Mouse (Mus musculus): Measurements from ENCODE around the gene Stard13.
A peak's percentile ranks its signal among the peaks of the same experiment; 100 is the strongest.

Stard13 gene

DNA sequence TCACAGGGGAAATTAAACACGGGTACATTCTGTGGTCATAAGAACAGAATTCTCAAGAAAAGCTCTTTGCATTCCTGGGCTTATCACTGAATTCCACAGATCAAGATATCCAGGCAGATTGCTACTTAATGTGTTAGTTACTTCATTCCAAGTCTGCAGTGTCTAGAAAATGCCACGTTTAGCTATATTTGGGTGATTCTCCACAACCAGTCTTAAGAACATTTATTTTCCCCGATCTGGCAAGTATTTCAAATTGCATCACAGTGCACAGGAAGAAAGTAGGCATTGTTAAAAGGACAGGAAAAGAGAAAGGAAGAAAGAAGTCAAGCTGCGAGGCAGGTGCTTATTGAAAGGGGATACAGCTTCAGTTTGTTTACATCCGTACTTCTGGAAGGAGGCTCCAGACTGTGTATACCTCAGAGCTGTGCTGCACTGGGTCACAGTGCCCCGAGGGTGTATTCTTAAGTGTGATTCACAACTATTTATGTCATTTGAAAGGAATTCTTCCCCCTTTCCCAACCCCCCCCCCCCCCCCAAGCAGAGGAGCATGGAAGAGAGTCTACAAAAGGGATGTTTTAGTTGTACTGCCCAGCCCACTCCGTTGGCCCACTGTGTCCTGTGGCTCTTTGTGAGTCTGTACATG is 179.4 kb downstream of the Stard13 start:
- no peak for DNase-seq

DNA sequence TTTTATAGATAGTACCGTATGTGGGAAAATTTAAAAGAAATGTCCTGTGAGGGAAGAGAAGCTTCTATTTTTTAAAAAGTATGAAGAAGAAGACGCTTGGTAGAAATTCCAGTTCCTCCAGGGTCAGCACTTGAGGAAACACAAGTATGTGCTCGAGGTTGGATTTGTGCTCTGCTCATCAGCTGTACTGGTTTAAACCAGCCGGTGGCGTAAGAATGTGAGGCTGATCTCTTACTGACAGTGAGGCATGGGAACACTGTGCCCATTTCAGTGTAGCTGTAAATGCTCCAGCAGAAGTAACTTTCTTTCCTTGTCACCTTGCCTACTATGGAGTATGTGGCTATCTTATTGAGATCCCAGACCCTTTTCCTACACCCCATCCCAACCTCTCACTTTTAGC is 180.4 kb downstream of the Stard13 start:
- no peak for DNase-seq

DNA sequence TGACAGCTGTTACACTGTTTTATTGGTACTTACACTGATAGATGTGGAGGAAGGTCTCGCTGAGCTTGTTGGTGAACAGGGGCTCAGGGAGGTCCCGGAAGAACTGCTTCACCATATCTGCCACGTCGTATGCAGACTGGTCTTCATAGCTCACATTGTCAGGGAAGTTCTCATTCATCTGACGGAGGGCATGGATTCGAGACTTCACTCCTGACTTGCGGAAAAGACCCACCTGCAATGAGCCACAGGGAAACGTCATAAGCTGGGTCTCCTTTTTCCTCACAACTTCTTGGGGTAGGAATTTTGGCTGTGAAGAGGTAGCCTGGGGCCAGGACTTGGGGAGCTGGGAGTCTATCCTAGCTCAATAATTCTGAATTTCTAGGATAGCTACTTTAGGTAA is 181.3 kb downstream of the Stard13 start:
- DNase-seq = no peak

DNA sequence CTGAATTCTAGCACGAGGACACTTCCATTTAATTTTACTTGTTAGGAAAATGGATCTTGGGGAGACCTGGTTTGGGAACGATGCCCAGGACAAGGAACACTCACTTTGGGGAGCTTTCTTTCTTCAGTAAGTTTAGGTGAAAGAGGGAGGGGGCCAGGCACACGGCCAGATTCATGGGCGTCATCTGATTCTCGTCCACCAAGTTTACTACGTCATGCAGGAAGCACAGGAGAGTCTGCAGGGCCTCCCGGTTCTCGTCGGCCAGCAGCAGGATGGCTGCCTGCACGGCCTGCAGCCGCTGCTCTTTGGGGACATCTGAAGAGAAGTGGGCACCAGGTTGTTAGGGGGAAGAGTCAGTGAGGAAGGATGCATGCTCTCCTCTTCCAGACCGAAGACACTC is 186.1 kb downstream of the Stard13 start:
- DNase-seq = no peak

DNA sequence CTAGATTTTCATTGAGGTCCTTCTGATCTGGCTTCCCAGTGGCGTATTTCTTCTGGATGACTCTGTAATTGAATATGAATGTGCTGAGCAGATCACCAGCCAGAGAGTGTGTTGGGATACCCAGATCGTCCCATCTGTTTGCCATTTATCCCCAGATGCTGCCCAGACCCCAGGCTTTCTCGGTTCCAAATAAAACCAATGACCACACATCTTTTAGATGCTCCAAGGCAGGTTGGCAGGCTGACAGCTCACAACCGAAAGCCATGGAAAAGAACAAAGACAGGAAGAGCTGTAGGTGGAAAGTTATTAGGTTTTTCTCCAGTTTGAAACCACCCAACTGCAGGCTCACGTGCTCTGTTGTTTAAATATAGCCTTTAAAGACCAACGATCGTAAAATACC is 186.7 kb downstream of the Stard13 start:
- peak; percentile 33 for DNase-seq

DNA sequence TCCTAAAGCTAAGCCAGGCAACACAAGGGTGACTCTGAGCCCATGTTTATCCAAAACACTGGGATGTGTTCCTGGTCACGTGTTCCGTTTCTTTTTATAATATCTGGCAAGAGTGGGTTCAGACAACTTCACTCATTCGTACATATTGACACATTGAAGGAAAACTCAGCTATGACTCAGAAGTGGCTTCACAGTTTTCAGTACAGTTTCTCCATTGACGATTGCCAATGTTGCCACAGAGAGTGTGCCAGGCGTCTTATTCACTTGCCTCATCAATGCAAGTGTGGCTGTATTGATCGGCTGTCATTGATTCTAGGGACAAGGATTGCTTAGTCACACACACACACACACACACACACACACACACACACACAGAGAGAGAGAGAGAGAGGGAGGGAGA is 187.5 kb downstream of the Stard13 start:
- DNase-seq = no peak

DNA sequence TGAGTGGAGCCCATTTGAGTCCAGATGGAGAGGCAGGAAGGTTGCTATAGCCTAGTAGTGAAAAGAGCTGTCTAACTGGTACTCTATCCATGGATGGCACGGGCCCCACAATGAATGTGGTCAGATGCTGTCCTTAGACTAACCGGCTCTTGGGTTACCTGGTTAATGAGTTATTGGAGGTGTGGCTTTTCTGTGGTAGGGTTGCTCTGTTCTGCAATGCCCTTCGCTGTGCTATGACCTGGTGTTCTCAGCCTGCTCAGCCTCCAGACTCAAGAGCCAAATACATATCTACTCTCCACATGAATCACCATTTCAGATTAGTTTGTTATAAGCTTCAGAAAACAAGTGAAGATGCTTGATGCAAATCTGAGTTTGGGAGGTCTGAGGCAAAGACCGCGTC is 190.7 kb downstream of the Stard13 start:
- DNase-seq = peak; percentile 89

DNA sequence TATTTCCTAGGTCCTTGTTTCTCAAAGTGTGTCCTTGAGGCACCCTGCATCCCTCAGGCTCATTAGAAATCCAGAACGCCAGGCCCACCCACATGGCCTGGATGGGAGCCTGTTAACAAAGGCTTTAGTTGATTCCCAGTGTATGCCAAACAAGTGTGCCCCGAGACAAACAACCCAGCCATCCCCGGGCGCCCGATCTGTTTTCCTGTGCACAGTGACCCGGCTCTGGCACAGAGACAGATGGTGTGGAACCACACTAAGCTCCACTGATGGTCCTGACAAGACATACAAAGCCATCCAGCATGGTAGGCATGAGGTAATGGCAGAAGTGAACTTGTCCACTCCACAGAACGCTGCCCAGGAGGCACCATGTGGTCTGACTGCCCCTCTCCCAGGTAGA is 195.8 kb downstream of the Stard13 start:
- no peak for DNase-seq

DNA sequence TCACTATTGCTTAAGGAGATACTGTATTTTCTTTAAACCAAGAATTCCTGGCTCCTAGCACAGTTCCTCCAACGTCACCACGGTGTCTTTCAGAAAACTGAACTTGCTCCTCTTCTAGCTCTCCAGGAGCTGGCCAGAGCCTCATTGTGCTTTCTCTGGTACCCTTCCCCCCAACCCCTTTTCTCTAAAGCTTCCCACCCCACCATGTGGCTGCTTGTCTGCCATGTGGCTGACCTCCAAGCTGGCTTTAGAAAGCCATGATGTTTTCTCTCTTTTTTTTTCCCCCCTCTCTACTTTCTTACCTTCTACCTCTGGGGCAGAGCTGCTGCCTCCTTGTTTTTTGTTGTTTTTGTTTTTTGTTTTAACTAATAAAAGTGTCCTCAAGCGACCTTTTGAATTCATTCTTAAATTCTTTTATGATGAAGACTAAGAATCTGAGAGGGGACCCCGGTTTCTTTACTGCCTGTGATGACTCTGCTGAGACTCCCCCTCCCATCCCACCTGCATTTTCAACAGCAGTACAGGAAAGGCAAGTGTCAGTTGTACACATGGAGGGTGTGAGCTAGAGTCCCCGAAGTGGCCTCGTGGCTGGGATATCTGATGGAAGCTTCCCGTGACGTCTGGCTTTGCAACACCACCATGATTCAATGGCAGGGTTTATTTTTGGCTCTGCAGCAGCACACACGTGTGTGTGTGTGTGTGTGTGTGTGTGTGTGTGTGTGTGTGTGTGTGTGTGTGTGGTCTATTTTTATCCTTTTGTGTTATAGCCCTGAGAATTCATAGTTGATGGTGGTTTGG is 198.7 kb downstream of the Stard13 start:
- DNase-seq = no peak

DNA sequence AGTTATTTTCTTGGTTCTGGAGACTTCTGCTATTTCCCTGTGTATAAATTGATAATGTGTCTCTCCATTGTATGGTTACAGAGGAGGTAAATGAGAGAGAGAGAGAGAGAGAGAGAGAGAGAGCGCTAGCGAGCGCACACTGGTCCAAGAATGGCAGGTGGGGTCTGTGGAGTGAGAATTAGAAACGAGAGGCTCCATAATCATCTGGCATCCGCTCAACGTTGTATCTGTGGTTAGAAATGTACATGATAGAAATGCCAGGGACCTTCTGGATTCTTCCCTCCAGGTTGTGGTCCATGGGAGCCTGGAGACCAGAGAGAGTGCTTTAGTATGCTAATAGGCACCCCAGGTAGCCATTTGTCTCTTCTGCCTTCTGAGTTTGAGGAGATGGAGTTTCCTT is 204.7 kb downstream of the Stard13 start:
- no peak for DNase-seq

DNA sequence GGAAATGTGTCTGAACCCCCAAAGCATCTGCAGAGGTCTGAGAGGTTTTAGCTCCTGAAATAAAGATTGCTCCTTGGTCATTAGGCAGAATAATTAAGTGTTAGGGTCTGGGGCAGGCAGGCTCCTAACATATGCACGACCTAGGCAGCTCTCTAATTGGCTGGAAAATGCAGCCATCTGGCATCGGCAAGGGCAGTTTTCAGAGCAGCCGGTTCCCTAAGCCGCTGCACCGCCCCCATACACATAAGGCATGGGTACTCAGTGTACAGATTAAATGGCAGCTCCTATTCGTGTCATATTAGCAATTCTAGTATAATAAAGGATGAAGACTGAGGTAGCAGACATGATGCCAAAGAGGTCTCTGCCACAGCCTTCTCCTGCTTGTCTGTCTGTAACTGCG is 206.5 kb downstream of the Stard13 start:
- no peak for DNase-seq

DNA sequence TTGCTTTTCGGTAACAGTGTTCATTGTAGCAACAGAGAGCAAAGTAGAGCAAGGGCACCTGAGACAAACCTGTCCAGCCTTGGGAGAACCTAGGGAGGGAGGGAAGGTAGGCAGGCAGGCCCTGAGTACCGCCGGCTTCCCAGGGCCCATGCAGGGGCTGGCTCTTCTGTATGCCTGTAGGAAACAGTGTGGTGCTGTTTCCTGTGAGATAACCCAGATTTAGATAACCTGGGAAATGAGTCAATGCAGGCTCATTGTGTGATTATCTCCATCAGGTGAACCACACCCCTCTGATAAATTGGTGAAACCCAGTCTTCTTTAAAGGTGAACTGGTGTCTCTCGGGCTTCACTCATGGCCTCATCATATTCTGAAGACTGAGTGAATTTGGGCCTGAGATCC is 207.6 kb downstream of the Stard13 start:
- DNase-seq = no peak

DNA sequence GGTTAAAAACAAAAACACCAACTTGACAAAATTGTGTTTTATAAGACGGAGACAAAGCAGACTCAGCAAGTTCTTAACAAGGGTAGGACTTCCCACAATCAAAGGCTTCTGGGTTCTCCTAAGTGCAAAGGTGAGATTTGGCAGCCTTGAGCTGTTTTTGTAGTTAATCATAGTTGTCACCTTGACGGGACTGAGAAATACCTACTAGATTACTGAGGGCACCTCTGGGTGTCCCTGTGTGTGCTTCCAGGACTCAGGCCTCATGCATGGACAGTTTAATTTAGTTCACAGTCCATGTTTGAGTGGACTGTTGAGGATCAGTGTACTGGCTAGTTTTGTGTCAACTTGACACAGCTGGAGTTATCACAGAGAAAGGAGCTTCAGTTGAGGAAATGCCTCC is 209.2 kb downstream of the Stard13 start:
- DNase-seq = peak; percentile 85

DNA sequence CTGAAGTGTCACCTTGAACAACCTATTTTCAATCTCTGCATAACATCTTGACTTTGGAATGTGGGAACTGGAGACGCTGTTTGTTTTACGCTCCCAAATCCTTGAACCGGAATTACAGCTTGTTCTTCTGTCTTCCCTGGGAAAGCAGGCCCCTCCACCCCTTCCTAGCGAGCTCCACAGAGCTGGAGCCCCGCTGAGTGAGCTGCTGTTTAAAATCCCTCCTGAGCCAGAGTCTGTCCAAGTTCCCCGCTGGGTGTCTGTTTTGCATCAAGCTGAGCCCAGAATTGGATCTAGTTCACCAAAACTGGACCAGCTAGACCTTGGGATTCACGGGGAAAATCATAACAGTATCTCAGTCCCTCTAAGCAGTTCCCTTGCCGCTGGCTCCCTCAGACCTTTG is 210.2 kb downstream of the Stard13 start:
- DNase-seq = peak; percentile 27

DNA sequence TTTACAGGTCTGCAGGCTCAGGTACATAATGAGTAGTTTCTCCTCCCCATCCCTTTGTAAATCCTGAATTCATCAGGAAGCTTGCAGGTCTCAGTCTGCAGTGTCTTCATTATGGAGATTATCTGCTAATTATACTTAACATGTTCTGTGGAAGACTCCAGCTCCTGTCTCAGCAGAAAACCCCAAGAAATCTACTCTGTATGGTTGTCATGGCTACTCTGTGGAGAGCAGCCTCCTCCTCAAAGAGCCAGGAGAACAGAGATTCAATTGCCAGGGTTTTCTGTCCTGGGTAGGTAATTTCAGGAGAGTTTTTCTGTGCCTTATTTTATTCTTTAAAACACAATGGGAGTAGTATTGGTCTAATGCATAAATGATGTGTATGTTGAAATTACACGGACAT is 210.7 kb downstream of the Stard13 start:
- no peak for DNase-seq

DNA sequence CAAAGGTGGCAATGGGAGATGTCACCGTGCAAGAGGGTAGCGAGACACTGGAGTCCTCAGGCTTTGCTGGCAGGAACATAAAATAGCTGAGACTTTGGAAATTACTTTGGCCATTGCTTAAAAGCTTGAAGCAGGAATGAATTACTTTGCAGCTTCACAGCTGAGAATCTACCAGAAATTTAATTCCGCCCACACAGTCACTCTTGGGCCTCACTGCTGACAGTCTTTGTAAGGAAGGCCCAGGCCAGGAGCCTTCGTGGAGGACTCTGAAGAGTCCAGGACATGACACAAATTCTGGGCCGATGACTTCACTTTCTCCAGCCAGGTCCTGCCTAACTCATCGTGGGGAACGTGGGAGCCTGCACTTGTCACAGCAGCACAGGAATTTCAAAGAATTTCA is 211.6 kb downstream of the Stard13 start:
- no peak for DNase-seq

DNA sequence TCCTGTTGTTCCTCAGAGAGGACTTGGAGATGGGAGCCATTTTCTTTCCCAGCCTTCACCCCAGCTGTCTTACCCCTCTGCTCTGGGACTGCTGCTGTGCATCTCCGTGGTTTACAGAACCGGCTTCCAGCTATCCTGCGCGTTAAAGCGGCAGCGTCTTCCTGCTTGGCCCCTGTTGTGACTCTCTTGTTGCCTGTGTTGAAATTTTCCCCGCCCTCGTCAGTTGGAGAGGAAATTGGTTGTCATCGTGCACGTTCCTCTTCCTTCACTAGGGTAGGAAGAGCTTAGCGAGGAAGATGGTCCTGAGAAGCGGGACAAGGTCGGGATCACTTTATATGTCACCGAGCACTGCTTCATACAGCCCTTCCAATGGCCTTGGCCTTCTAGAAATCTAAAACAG is 212.8 kb downstream of the Stard13 start:
- DNase-seq = no peak

DNA sequence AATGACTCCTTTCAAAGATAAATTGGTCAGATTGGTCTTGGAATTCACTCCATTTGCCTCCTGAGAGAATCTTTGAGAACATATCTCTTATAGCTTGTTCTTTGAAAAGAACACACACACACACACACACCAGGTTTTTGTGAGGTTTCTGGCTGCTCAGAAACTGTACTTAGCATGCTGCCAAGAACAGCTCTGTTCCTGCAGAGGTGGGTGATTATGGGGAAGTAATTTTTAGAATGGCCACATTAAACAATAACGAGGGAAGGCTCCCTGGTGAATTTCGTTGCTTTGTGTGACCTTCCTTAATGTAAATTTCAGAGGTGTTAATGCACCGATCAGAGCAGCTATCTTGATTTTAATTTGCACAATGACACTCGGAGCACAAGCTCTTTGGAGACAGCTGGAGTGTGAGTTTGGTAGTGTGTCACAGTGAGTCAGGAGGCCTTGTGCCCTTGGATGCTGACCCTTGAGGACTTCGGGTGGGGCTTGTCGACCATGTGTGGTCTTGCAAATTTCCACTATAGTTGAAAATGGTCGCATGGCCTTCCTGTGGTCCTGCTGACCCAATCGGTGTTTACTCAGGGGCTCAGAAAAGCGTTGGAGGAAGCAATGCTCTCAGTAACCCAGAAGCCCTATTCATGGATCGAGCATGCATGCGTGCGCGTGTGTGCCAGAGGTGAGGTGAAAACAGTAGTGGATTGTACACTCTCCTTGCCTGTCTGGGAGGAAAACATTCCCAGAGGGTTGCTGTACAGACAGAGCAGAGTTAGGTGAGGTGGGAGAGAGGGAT is 213.4 kb downstream of the Stard13 start:
- DNase-seq = no peak

DNA sequence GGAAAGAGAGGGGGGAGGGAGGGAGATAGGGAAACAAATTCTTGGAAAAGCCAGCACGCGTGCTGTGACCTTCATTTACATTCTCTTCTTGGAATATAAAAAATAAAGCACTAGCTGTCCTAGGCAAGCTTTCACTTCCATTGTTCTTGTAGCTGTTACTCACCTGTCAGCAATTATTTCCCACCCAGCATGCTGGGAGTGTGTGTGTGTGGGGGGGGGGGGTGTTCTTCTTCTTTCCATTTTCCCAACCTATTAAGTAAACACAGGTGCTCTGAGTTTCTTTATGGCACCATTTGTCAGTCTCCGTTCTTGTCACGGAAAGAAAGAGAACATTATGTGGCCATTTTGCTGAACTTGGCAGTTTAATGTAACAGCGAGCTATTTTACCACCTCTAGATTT is 214.7 kb downstream of the Stard13 start:
- DNase-seq = no peak

DNA sequence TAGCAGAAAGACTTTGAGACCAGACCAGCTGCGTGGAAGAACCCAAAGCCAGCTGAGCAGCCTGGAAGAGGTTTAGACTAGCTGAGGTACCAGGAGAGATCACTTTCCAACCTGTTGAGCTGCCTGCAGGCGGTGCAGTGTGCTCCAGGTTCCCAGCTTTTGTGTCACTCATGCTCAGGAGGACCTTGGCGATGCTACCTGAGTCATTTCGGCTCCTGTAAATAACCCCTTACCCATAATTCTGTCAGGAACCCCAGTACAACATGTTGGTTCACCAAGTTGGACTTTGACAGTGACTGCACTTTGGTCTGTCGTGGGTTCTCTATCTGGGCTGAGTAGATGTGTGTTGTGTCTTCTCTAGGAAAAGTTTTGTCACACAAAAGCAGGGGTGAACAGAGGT is 215.2 kb downstream of the Stard13 start:
- DNase-seq = peak; percentile 62

DNA sequence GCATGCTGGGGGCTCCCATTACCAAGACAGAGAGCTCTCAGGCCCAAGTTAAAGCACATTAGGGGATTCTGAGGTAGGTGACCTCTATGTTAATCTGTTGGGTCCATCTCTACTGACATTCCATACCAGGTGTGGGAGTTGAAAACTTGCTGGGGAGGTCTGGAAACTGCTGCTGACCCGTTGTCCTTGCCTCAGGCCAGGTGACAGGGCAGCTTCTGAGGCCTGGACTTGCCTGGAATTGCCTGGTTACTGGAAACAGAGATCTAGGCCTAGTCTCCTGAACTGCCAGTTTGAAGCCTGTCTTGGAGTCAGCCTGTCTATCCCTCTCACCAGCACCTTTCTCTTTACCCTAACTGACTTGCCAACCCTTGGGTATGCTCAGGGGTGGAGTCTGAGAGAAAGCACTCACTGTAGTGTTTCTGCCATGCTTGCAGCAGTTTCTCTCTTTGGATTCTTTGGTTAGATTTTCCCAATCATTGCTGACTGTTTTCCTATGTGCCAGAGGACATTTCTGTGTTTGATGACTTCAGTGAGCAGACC is 229.3 kb downstream of the Stard13 start:
- peak; percentile 31 for DNase-seq

DNA sequence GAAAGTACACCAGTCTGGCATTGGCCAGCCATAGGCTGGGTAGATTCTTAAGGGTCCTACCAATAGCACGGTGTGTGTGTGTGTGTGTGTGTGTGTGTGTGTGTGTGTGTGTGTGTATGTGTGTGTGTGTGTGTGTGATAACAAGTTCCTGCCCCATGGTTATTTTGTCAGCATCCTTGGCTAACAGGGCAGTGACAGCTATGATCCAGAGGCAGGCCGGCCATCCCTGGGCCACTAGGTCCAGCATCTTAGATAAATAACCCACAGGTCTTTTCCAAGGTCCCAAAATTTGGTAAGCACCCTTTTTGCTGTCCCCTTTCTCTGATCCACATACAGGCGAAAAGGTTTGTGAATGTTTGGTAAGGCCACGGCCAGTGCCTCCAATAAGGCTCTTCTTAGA is 231.6 kb downstream of the Stard13 start:
- no peak for DNase-seq

DNA sequence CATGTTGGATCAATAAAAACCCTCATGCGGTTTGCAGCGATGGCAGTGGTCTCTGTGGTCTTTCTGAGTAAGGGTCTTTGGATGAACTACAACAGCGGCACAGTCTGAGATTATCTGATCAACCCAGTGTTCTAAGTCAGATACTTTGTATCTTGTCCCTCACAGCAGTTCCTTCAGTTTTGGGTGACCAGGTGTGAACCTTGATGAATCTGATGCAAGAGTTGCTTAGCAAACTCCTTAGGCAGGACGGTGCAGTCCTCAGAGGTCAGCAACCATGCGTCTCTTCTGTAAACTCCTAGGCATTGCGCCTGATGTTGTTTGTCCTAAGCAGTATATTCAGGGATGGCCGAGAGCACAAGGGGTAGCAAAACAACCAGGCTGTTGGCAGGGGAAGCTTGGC is 232.5 kb downstream of the Stard13 start:
- DNase-seq = no peak

DNA sequence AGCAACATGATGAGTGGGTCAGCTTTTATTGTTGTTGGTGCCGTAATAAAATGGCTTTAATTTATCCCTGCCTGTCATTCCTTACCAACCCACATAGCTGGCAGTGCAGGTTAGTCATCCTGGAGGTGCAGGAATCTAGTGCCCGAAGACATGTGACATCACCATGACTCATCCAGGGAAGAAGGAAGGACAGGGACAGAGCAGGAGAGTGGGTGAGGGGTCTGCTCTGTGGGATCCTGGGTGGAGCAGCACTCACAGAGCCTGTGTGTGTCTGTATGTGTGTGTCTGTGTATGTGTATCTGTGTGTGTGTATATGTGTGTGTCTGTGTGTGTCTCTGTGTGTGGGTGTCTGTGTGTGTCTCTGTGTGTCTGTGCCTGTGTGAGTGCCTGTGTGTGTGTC is 237.1 kb downstream of the Stard13 start:
- DNase-seq = no peak

Data from kidney, adult 9 months (tissue).